Mouse (Mus musculus) spleen, adult 2 months (tissue): Measurements from ENCODE around the gene Apba2. TPM values are rescaled to one million over a fixed set of nuclear protein-coding genes. Genes with fewer than 3 reads are reported as not detected.

Source experiments
- DNase-seq, 2 experiments: peaks; one replicate each; pipeline versions ENCODE4 v3.0.0 to v3.0.0-alpha.2; 2012 to 2021; ENCODE audit warnings: low spot score in 2 of 2, low read depth in 1 of 2
- H3K27ac ChIP-seq: fragments of 200-500 bp; 2 replicates; pipeline ENCODE4 v1.5.1; 2012; ENCODE audit warnings: low read length, inconsistent platforms; ENCODE audit not compliant: insufficient read depth
- H3K27me3 ChIP-seq: fragments of 200-500 bp; 2 replicates; pipeline ENCODE4 v1.6.1; 2012; ENCODE audit warnings: mild to moderate bottlenecking, moderate library complexity, low read length, inconsistent platforms; ENCODE audit not compliant: control insufficient read depth, insufficient read depth
- H3K36me3 ChIP-seq: fragments of 200-500 bp; 2 replicates; pipeline ENCODE4 v1.6.1; 2012; ENCODE audit warnings: mild to moderate bottlenecking, low read length, inconsistent platforms; ENCODE audit not compliant: control insufficient read depth, insufficient read depth
- H3K4me1 ChIP-seq: fragments of 200-500 bp; 2 replicates; pipeline ENCODE4 v1.6.1; 2011; ENCODE audit warnings: inconsistent platforms; ENCODE audit not compliant: control insufficient read depth, insufficient read depth, insufficient read length
- H3K4me3 ChIP-seq: fragments of 200-500 bp; 2 replicates; pipeline ENCODE4 v1.5.1; 2011; ENCODE audit warnings: mild to moderate bottlenecking, inconsistent platforms; ENCODE audit not compliant: insufficient read depth, insufficient read length; ENCODE audit errors: extremely low read depth
- CTCF ChIP-seq: fragments of 200-500 bp; IDR thresholded peaks from 2 replicates; pipeline ENCODE4 v1.5.1; 2011; ENCODE audit warnings: mild to moderate bottlenecking, inconsistent platforms; ENCODE audit not compliant: insufficient read depth, insufficient read length, insufficient replicate concordance; ENCODE audit errors: extremely low read depth
- POLR2A ChIP-seq: fragments of 200-500 bp; IDR thresholded peaks from 2 replicates; pipeline ENCODE4 v1.6.1; 2011; ENCODE audit warnings: low read depth, low read length, inconsistent platforms
- WGBS: fragments of 180-500 bp; shearing (Covaris S2); methylation state at CpG from one replicate; pipeline ENCODE4 v1.1.7; 2018; 5-methylcytosine and 5-hydroxymethylcytosine counted together
- polyA plus RNA-seq: library from polyadenylated mRNA; depleted of rRNA; stranded (reverse); fragments of >200 nt; gene quantifications from 2 replicates; pipeline ENCODE4 v1.2.3, GENCODE M21; 2012

Gene Apba2
- polyA plus RNA-seq, 1 experiment: 0.18 TPM

GRCm38 (mm10) chr7:64696521-64697281, 195.2 kb downstream of the Apba2 start:
- TF ChIP-seq POLR2A (no peak), CTCF (no peak)
- Histone ChIP-seq H3K4me3 (no peak overlapping the region), H3K36me3 (no peaks in the 10 kb centered on the region), H3K4me1 (no peaks in the 10 kb centered on the region), H3K27me3 (no peaks in the 10 kb centered on the region), H3K27ac (no peak overlapping the region)
- WGBS: 85% methylated on average over 14 of the region's 14 CpGs
- no peak for DNase-seq

- TF ChIP-seq POLR2A (no peak), CTCF (no peak)
- Histone ChIP-seq H3K36me3 (no peaks in the 10 kb centered on the region), H3K4me1 (no peaks in the 10 kb centered on the region), H3K27ac (no peak overlapping the region), H3K4me3 (no peak overlapping the region), H3K27me3 (no peaks in the 10 kb centered on the region)
- 90% methylated on average over 6 of the region's 6 CpGs for WGBS
- DNase-seq: no peak
Observed at GRCm38 (mm10) chr7:64697791-64698337, 196.4 kb downstream of the Apba2 start.

DNA sequence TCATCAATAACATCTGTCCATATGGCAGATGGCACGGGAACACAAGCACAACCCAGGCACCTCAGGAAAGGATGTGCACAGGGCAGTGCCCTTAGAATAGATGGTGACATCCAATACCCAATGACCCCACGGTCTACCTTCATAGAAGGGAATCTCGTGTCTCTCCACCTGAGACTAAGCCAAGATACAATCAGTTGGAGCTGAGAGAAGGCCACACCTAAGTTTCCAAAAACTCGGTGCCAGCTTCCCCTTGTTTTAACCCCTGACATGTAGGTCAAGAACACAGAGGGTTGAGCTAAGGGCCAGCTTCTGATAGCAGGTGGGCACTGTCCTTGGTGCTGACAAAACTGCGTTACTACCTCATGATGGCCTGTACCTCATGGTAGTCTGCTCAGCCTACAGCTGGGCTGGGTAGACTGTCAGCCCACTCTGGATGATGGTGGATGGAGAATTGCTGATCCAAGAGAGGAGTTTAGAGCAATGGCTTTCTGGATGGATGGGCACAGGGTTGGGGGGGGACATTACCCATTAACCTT, 202.6 kb downstream of the Apba2 start:
- no peaks in the 10 kb centered on the region for H3K36me3 ChIP-seq
- no peak for TF ChIP-seq POLR2A
- no peak for TF ChIP-seq CTCF
- 65% methylated on average over 5 of the region's 5 CpGs for WGBS
- H3K27ac ChIP-seq: no peak overlapping the region
- H3K27me3 ChIP-seq: no peaks in the 10 kb centered on the region
- no peak for DNase-seq
- H3K4me1 ChIP-seq: no peaks in the 10 kb centered on the region
- H3K4me3 ChIP-seq: no peak overlapping the region

- Histone ChIP-seq H3K27me3 (no peaks in the 10 kb centered on the region), H3K36me3 (no peaks in the 10 kb centered on the region), H3K4me1 (no peaks in the 10 kb centered on the region), H3K27ac (no peak overlapping the region), H3K4me3 (no peak overlapping the region)
- no peak for DNase-seq
- TF ChIP-seq CTCF (no peak), POLR2A (no peak)
- 85% methylated on average over 4 of the region's 4 CpGs for WGBS
Observed at GRCm38 (mm10) chr7:64708176-64708575, 206.7 kb downstream of the Apba2 start.

DNA sequence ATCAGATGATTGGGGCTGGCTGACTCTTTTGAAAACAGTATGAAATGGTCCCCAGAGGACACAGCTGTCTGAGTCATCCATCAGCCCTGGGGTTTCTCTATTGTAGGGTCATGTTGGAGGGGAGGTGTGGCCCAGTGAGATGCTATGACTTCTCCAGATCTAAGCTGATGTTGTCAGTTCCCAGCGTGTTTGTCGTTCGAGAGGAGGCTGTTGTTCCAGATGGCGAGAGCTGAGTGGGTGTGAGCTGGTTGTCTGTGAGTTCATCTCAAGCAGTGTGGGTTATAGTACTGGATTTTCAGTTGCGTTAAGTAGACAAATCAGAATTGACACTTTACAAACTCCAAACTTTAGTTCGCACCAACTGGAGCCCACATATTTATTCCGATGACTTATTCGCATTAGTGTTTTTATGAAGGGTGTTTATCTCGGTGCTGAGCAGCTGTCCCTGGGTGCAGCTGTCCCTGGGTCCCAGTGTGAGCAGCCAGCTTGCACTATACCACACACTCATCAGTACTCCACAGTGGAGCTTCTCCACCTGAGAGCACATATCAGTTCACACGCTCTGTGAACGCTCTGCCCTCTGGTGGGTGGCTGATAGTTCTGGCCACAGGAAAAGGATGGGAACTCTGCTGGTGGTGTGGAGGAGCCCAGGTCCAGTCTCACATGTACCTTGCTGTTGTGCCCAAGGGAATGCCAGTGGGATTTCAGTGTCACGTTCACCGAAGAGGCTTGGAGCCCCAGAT, 208.2 kb downstream of the Apba2 start:
- TF ChIP-seq POLR2A (no peak), CTCF (no peak)
- Histone ChIP-seq H3K36me3 (no peaks in the 10 kb centered on the region), H3K4me1 (no peaks in the 10 kb centered on the region), H3K4me3 (no peak overlapping the region), H3K27me3 (no peaks in the 10 kb centered on the region), H3K27ac (no peak overlapping the region)
- no peak for DNase-seq
- 91% methylated on average over 13 of the region's 13 CpGs for WGBS

DNA sequence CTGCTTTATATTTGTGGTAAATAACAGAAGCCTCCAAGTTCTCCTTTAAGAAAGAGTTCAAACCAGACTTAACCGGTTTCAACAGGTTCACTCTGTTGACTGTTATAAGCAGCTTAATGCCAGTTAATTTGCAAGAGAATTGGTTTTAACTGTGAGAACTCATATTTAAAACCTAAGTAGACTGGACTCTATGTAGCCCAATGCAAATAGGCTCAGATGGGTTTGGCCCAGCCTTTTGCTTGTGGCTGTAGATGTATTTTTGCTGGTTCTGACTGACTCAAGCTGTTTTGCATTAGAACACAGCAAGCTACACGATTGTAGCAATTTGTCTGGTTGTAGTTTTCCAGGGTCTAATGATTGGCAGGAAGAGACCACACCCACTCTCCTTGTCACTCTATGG, 214.8 kb downstream of the Apba2 start:
- no peaks in the 10 kb centered on the region for H3K27me3 ChIP-seq
- TF ChIP-seq CTCF (no peak), POLR2A (no peak)
- H3K27ac ChIP-seq: no peak overlapping the region
- 81% methylated on average over 2 of the region's 2 CpGs for WGBS
- DNase-seq: no peak
- no peak overlapping the region for H3K4me3 ChIP-seq
- no peaks in the 10 kb centered on the region for H3K4me1 ChIP-seq
- no peaks in the 10 kb centered on the region for H3K36me3 ChIP-seq
